Mouse (Mus musculus) myocyte (in vitro differentiated cells): ENCODE results near the gene Tmem125.

Source experiments
- MAX ChIP-seq: IDR thresholded peaks from one replicate; pipeline ENCODE4 v1.6.1; 2011; ENCODE audit warnings: low read depth, mild to moderate bottlenecking, control low read depth
- MYOD1 ChIP-seq, 3 experiments: IDR thresholded peaks; one replicate each; pipeline ENCODE4 v1.6.1; 2011; ENCODE audit warnings: control low read depth in 2 of 3, low read depth in 2 of 3, mild to moderate bottlenecking in 2 of 3, moderate library complexity in 1 of 3; ENCODE audit not compliant: insufficient read length in 2 of 3, control insufficient read depth in 1 of 3
- POLR2A ChIP-seq: IDR thresholded peaks from one replicate; pipeline ENCODE4 v1.6.1; 2011; ENCODE audit warnings: low read depth, mild to moderate bottlenecking, control low read depth, moderate library complexity; ENCODE audit not compliant: insufficient read length
- TCF12 ChIP-seq: IDR thresholded peaks from one replicate; pipeline ENCODE4 v1.6.1; 2011; ENCODE audit warnings: mild to moderate bottlenecking, control low read depth; ENCODE audit not compliant: poor library complexity, insufficient read depth, severe bottlenecking

- no peak for TF ChIP-seq TCF12
- TF ChIP-seq POLR2A = no peak
- no peak for TF ChIP-seq MYOD1 (IDR thresholded peaks at IDR 0.05; ENCODE audit: control insufficient read depth in 1 of 3, insufficient read length in 2 of 3, low read depth in 2 of 3)
- no peak for TF ChIP-seq MAX
Measured at GRCm38 (mm10) chr4:118505551-118505950, 38.3 kb downstream of the Tmem125 start.
